Mouse (Mus musculus): ENCODE measurements around the gene Syt17.

DNA sequence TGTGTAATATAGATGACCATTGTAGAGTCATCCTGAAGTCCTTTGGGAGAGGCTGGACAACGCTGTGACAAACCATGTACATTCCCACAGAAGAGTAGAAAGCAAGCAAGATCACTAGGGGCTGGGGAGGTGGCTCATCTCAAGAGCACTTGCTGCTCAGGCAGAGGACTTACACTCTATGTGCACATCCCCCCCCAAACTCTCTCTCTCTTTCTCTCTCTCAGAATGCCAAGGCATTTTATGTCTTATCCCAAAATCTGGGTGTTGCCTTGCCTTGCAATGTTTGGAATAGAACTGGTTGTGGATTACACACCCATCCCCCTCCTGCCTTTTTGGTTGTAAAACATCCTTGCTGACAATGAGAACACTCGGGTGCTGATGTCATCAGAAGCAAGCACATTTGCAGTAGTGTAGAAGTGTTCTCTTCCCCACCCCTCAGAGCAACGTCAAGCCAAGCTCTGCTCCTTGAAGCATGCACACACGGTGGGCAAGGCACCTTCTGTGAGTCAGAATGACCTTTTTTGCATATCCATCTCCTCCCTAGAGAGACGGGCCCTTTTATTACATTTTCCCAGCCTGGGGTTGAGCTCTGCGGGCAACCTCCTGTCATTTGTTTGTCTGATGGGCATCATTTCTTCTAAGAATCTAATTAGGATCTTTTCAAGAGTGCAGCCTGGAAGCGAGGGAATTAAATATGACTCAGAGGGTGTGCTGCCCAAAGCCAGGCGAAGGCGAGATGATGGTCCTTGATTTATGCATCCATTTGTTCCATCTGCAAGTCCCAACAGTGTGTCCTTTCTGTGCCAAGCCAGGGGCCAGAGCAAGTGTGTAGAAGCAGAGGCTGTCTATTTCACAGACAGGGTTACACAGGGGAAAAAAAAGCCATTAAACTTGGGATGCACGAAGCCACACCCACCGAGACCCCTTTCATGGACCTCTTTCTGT, 15.1 kb upstream of the Syt17 start:
- TF ChIP-seq CTCF (IDR thresholded peaks at IDR 0.05; ENCODE audit: insufficient read depth, low read depth, low read length) (no peak), POLR2A (IDR thresholded peaks at IDR 0.05; ENCODE audit: insufficient read depth, low read depth, low read length) (no peak)
